Mouse (Mus musculus): ENCODE results near the gene Veph1.

GRCm38 (mm10) chr3:66193910-66194562 is 102.6 kb downstream of the Veph1 start:
- TF ChIP-seq ZC3H11A (IDR thresholded peaks at IDR 0.05; ENCODE audit: borderline replicate concordance, low read depth, low read length) (no peak), CHD2 (IDR thresholded peaks at IDR 0.05; ENCODE audit: low read depth, low read length) (no peak), HCFC1 (IDR thresholded peaks at IDR 0.05; ENCODE audit: borderline replicate concordance, insufficient read depth, low read length) (no peak)
